Mouse (Mus musculus) myocyte (in vitro differentiated cells): ENCODE measurements around the gene Gcsam.

Source experiments
- CEBPB ChIP-seq: IDR thresholded peaks from 2 replicates; pipeline ENCODE4 v1.6.1; 2011; ENCODE audit warnings: mild to moderate bottlenecking, moderate library complexity; ENCODE audit not compliant: poor library complexity, insufficient read depth, severe bottlenecking
- E2F4 ChIP-seq: IDR thresholded peaks from one replicate; pipeline ENCODE4 v1.6.1; 2011; ENCODE audit warnings: mild to moderate bottlenecking, control low read depth, moderate library complexity; ENCODE audit not compliant: insufficient read depth
- MAX ChIP-seq: IDR thresholded peaks from one replicate; pipeline ENCODE4 v1.6.1; 2011; ENCODE audit warnings: low read depth, mild to moderate bottlenecking, control low read depth
- MYOD1 ChIP-seq, 3 experiments: IDR thresholded peaks; one replicate each; pipeline ENCODE4 v1.6.1; 2011; ENCODE audit warnings: control low read depth in 2 of 3, low read depth in 2 of 3, mild to moderate bottlenecking in 2 of 3, moderate library complexity in 1 of 3; ENCODE audit not compliant: insufficient read length in 2 of 3, control insufficient read depth in 1 of 3
- MYOG ChIP-seq, 3 experiments: IDR thresholded peaks; one replicate each; pipeline ENCODE4 v1.6.1; 2011; ENCODE audit warnings: control low read depth in 2 of 3, low read depth in 2 of 3, mild to moderate bottlenecking in 2 of 3; ENCODE audit not compliant: insufficient read length in 2 of 3, control insufficient read depth in 1 of 3, insufficient read depth in 1 of 3
- POLR2A ChIP-seq: IDR thresholded peaks from one replicate; pipeline ENCODE4 v1.6.1; 2011; ENCODE audit warnings: low read depth, mild to moderate bottlenecking, control low read depth, moderate library complexity; ENCODE audit not compliant: insufficient read length
- POLR2AphosphoS2 ChIP-seq: IDR thresholded peaks from one replicate; pipeline ENCODE4 v1.6.1; 2011; ENCODE audit warnings: low read depth, control low read depth; ENCODE audit not compliant: insufficient read length
- REST ChIP-seq: IDR thresholded peaks from one replicate; pipeline ENCODE4 v1.6.1; 2011; ENCODE audit warnings: mild to moderate bottlenecking, control low read depth, moderate library complexity; ENCODE audit not compliant: insufficient read depth, insufficient read length
- SRF ChIP-seq: IDR thresholded peaks from one replicate; pipeline ENCODE4 v1.6.1; 2011; ENCODE audit warnings: low read depth; ENCODE audit not compliant: control insufficient read depth, insufficient read length
- USF1 ChIP-seq: IDR thresholded peaks from one replicate; pipeline ENCODE4 v1.6.1; 2011; ENCODE audit warnings: low read depth, mild to moderate bottlenecking, control low read depth, moderate library complexity

DNA sequence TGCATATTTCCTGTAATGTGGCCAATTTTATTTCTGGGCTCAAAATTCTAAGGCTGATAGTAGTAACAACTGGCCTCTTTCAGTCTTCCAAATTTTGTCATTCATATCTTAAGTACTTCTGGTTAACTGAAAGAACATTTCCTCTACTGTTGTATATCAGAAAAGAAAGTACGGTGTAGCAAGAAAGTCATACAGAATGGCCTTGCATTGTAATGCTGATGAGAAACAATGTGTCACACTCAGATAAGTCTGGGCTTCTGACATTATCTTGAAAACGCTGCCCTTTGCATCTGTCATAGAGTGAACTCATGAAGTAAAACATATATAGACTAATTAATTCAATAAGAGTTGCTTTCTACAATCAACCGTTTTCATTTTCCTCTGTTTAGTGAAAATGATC, 37.9 kb upstream of the Gcsam start:
- no peak for TF ChIP-seq POLR2A
- TF ChIP-seq REST: no peak
- no peak for TF ChIP-seq CEBPB
- TF ChIP-seq POLR2AphosphoS2: no peak
- no peak for TF ChIP-seq SRF
- no peak for TF ChIP-seq MAX
- no peak for TF ChIP-seq USF1
- no peak for TF ChIP-seq E2F4
- TF ChIP-seq MYOD1 (IDR thresholded peaks at IDR 0.05; ENCODE audit: control insufficient read depth in 1 of 3, insufficient read length in 2 of 3, low read depth in 2 of 3): no peak
- TF ChIP-seq MYOG (IDR thresholded peaks at IDR 0.05; ENCODE audit: control insufficient read depth in 1 of 3, insufficient read depth in 1 of 3, insufficient read length in 2 of 3, low read depth in 2 of 3): no peak
